ENCODE assay signal across 16 mouse cellular contexts in genomic region chr6:72102066-72102465, GRCm38 (mm10). TPM values are rescaled to one million over a fixed set of nuclear protein-coding genes. Genes with fewer than 3 reads are reported as not detected.
DNase-seq lines count a peak whose midpoint lies in the region; TF ChIP-seq lines count a peak whose summit lies in the region.
"Had no signal": no experiment of that assay in that cellular context is flagged by ENCODE, and none has a peak within 500 bp of the region (broad histone marks: within the 10 kb centered on the region; RNA-seq: fewer than 3 reads in every experiment).

No protein-coding gene starts in this region.

- 21% methylated on average over 5 of the region's 5 CpGs for WGBS in heart, embryonic 10.5 days

- DNase-seq in heart, embryonic 10.5 days (ENCODE audit: low spot score): peak; percentile 88
- DNase-seq in heart, postnatal 14 days: no peak
- DNase-seq in MEL (ENCODE audit: low read depth, low spot score) (peak; percentile 86), liver (peak; percentile 79)
- DNase-seq in spleen, postnatal 10 days (ENCODE audit: low spot score in 2 of 2): peak; percentile 58 to 70
- DNase-seq in left cerebral cortex, adult 18-20 months (ENCODE audit: low spot score in 2 of 2): no peak
- DNase-seq in kidney, adult 11 months: no peak
- DNase-seq in right cerebral cortex, postnatal 25 days: no peak
- DNase-seq: adrenal gland, adult 8-10 months; cerebellum, adult 18-20 months; gastrocnemius, postnatal 10 days; kidney, postnatal 14 days; right cerebral cortex, adult 18-20 months had no signal

- H3K4me1 ChIP-seq in heart, embryonic 10.5 days: peaks cover 67% of the 10 kb centered on the region
- H3K4me1 ChIP-seq in MEL (ENCODE audit: control insufficient read depth in 1 of 2, insufficient read depth in 2 of 2, low read length in 2 of 2): peaks cover 55 to 68% of the 10 kb centered on the region in 2 experiments

- no peaks in the 10 kb centered on the region for H3K27me3 ChIP-seq in heart, embryonic 10.5 days (ENCODE audit: insufficient read depth, poor library complexity, severe bottlenecking)
- no peaks in the 10 kb centered on the region for H3K27me3 ChIP-seq in MEL (ENCODE audit: control insufficient read depth in 1 of 2, insufficient read depth in 2 of 2, low read length in 2 of 2)
- H3K27me3 ChIP-seq: limb, embryonic 12.5 days; midbrain, embryonic 12.5 days; neural tube, embryonic 12.5 days had no signal

- peak overlapping the region; percentile 72; the same call in 1 of the 2 replicates for H3K27ac ChIP-seq in heart, embryonic 10.5 days
- peak overlapping the region; percentile 87 for H3K27ac ChIP-seq in MEL (ENCODE audit: control insufficient read depth, low read depth, low read length)
- H3K27ac ChIP-seq: limb, embryonic 12.5 days; midbrain, embryonic 12.5 days; neural tube, embryonic 12.5 days had no signal

- TF ChIP-seq POLR2A in MEL (IDR thresholded peaks at IDR 0.05; ENCODE audit: control insufficient read depth in 1 of 2, insufficient read depth in 1 of 2, low read depth in 1 of 2, low read length in 2 of 2, poor library complexity in 1 of 2): 0 out of 4 replicates have a peak, but pooled peaks of 1 of the 2 experiments have one; percentile 23

- H3K9ac ChIP-seq in MEL (ENCODE audit: control insufficient read depth, low read depth, low read length, poor library complexity, severe bottlenecking): peak overlapping the region; percentile 58
- H3K9ac ChIP-seq: limb, embryonic 12.5 days; midbrain, embryonic 12.5 days; neural tube, embryonic 12.5 days had no signal

- peaks cover 6% of the 10 kb centered on the region; the same call in 1 of the 2 replicates for H3K36me3 ChIP-seq in heart, embryonic 10.5 days
- H3K36me3 ChIP-seq in MEL (ENCODE audit: control insufficient read depth in 1 of 2, insufficient read depth in 2 of 2, low read length in 2 of 2): peaks cover 7 to 69% of the 10 kb centered on the region in 2 experiments
- H3K36me3 ChIP-seq: limb, embryonic 12.5 days; midbrain, embryonic 12.5 days; neural tube, embryonic 12.5 days had no signal

- no peaks in the 10 kb centered on the region for H3K9me3 ChIP-seq in heart, embryonic 10.5 days
- no peaks in the 10 kb centered on the region for H3K9me3 ChIP-seq in MEL (replicated peaks; ENCODE audit: insufficient read depth, low read length)
- H3K9me3 ChIP-seq: limb, embryonic 12.5 days; midbrain, embryonic 12.5 days; neural tube, embryonic 12.5 days had no signal

- peak; percentile 99 for TF ChIP-seq EP300 in MEL (IDR thresholded peaks at IDR 0.05; ENCODE audit: low read depth in 1 of 2, low read length in 2 of 2)

- no peak for TF ChIP-seq RAD21 in MEL (IDR thresholded peaks at IDR 0.05; ENCODE audit: low read depth, low read length)

- TF ChIP-seq CTCF in MEL (IDR thresholded peaks at IDR 0.05 in 2 of 3, conservative IDR thresholded peaks at IDR 0.05 in 1 of 3; ENCODE audit: control insufficient read depth in 1 of 3, insufficient read depth in 1 of 3, low read depth in 2 of 3, low read length in 3 of 3, poor library complexity in 1 of 3, severe bottlenecking in 1 of 3): no peak

- H3K4me3 ChIP-seq in heart, embryonic 10.5 days: no peak overlapping the region
- peak overlapping the region in 1 of 2 experiments; percentile 63; a peak in 3 of 4 replicates for H3K4me3 ChIP-seq in MEL (ENCODE audit: control insufficient read depth in 1 of 2, insufficient read depth in 1 of 2, low read depth in 2 of 2, low read length in 2 of 2)
- H3K4me3 ChIP-seq: limb, embryonic 12.5 days; midbrain, embryonic 12.5 days; neural tube, embryonic 12.5 days had no signal

- peaks cover 73% of the 10 kb centered on the region for H3K79me2 ChIP-seq in MEL (ENCODE audit: control insufficient read depth, insufficient read depth, low read length, poor library complexity)

- intact Hi-C loops in heart, postnatal 14 days (cut with DNase I): no loop called here

TF ChIP-seq in MEL, 35 proteins besides CTCF, POLR2A, EP300 and RAD21:
- TF ChIP-seq CHD1 (IDR thresholded peaks at IDR 0.05; ENCODE audit: low read depth, low read length) (no peak), NELFE (IDR thresholded peaks at IDR 0.05; ENCODE audit: low read depth, low read length) (no peak), E2F4 (IDR thresholded peaks at IDR 0.05; ENCODE audit: borderline replicate concordance, low read depth, low read length) (no peak), SIN3A (IDR thresholded peaks at IDR 0.05; ENCODE audit: low read length) (peak; percentile 91), USF2 (IDR thresholded peaks at IDR 0.05; ENCODE audit: borderline replicate concordance in 1 of 2, insufficient read depth in 1 of 2, low read depth in 1 of 2, low read length in 2 of 2) (no peak), TAL1 (IDR thresholded peaks at IDR 0.05; ENCODE audit: low read length) (peak; percentile 98), ETS1 (IDR thresholded peaks at IDR 0.05; ENCODE audit: low read depth, low read length) (peak; percentile 96), MEF2A (IDR thresholded peaks at IDR 0.05; ENCODE audit: extremely low read depth, insufficient replicate concordance, low read depth, low read length, poor library complexity, severe bottlenecking) (peak; percentile 39; the same call in 1 of the 2 replicates), ZKSCAN1 (IDR thresholded peaks at IDR 0.05; ENCODE audit: low read depth, low read length) (no peak), NRF1 (IDR thresholded peaks at IDR 0.05; ENCODE audit: insufficient read depth, low read depth, low read length, poor library complexity, severe bottlenecking) (no peak), ZC3H11A (IDR thresholded peaks at IDR 0.05; ENCODE audit: low read depth, low read length) (peak; percentile 8; the same call in 1 of the 2 replicates), POLR2AphosphoS5 (IDR thresholded peaks at IDR 0.05; ENCODE audit: borderline replicate concordance, low read depth, low read length) (no peak), MYC (IDR thresholded peaks at IDR 0.05; ENCODE audit: low read depth, low read length) (peak; percentile 42; the same call in 1 of the 2 replicates), GABPA (IDR thresholded peaks at IDR 0.05; ENCODE audit: low read depth, low read length) (no peak), MAX (IDR thresholded peaks at IDR 0.05; ENCODE audit: low read length) (no peak), POLR2AphosphoS2 (IDR thresholded peaks at IDR 0.05; ENCODE audit: low read length) (peak; percentile 66; the same call in 1 of the 2 replicates), JUND (IDR thresholded peaks at IDR 0.05; ENCODE audit: low read depth, low read length) (0 out of 2 replicates have a peak, but pooled peaks have one; percentile 48), GATA1 (IDR thresholded peaks at IDR 0.05; ENCODE audit: low read depth, low read length) (peak; percentile 99), TCF12 (IDR thresholded peaks at IDR 0.05; ENCODE audit: low read depth, low read length) (peak; percentile 100), HCFC1 (IDR thresholded peaks at IDR 0.05; ENCODE audit: low read depth, low read length) (peak; percentile 35; the same call in 1 of the 2 replicates), BHLHE40 (IDR thresholded peaks at IDR 0.05; ENCODE audit: borderline replicate concordance, low read depth, low read length) (peak; percentile 75), ELF1 (IDR thresholded peaks at IDR 0.05; ENCODE audit: low read depth, low read length) (peak; percentile 32; the same call in 1 of the 2 replicates), SMC3 (IDR thresholded peaks at IDR 0.05; ENCODE audit: low read depth, low read length) (no peak), MYB (IDR thresholded peaks at IDR 0.05; ENCODE audit: low read depth, low read length) (peak; percentile 93), UBTF (IDR thresholded peaks at IDR 0.05; ENCODE audit: borderline replicate concordance, insufficient read depth, low read depth, low read length) (no peak), ZMIZ1 (IDR thresholded peaks at IDR 0.05; ENCODE audit: low read depth, low read length) (peak; percentile 80), MXI1 (IDR thresholded peaks at IDR 0.05; ENCODE audit: low read depth, low read length) (peak; percentile 68), MAZ (IDR thresholded peaks at IDR 0.05; ENCODE audit: low read depth, low read length) (peak; percentile 44; the same call in 1 of the 2 replicates), MAFK (IDR thresholded peaks at IDR 0.05; ENCODE audit: borderline replicate concordance, low read depth, low read length) (peak; percentile 82), KAT2A (conservative IDR thresholded peaks at IDR 0.05; ENCODE audit: low read depth, low read length) (no peak), TBP (IDR thresholded peaks at IDR 0.05; ENCODE audit: low read depth, low read length) (peak; percentile 88), USF1 (IDR thresholded peaks at IDR 0.05; ENCODE audit: low read depth, low read length) (no peak), RCOR1 (IDR thresholded peaks at IDR 0.05; ENCODE audit: low read depth, low read length) (peak; percentile 95), ZNF384 (IDR thresholded peaks at IDR 0.05; ENCODE audit: low read depth, low read length) (peak; percentile 41; the same call in 1 of the 2 replicates), CHD2 (IDR thresholded peaks at IDR 0.05; ENCODE audit: low read length) (no peak; the same call in 1 of the 2 replicates)
TF ChIP-seq in MEL: peak in this region for 21.

RNA-seq across cellular contexts. Expression of gene St3gal5, which starts 4.7 kb away (rescaled TPM):
- 59.5 and 64.1 TPM in 2 replicates for polyA plus RNA-seq in heart, embryonic 10.5 days (2016; fragmentation: Nextera tagmentation; extraction: Ambion mirVana)
- total RNA-seq in heart, postnatal 14 days (2021): 10 to 100 TPM; 43.3 to 46.0 TPM
- total RNA-seq in MEL (2012; rRNA removed): 20.1 and 24.4 TPM in 2 replicates
- polyA plus RNA-seq in MEL (2012; ENCODE audit: insufficient read depth in 1 of 2, insufficient read length in 2 of 2, low read depth in 1 of 2, low replicate concordance in 2 of 2, missing spikeins in 1 of 2): 10 to 100 TPM in 1 of 2 experiments, not detected in 1; 51.8 TPM
- 100 to 1,000 TPM; 166 to 175 TPM for total RNA-seq in left cerebral cortex, adult 18-20 months (2021)

Comparison
In these comparisons a context has a peak if more than half of its experiments do, and no peak if none do; other contexts are left out.
1. DNase-seq: peak in heart, embryonic 10.5 days (single experiment), MEL (single experiment), liver (single experiment) and spleen, postnatal 10 days (2 of 2); none in heart, postnatal 14 days (0 of 2), left cerebral cortex, adult 18-20 months (0 of 2), kidney, adult 11 months (single experiment) and right cerebral cortex, postnatal 25 days (single experiment).